Mouse (Mus musculus) monocyte, adult 5-6 weeks (primary cell): ENCODE data around the gene Tmtc3. TPM values are rescaled to one million over a fixed set of nuclear protein-coding genes. Genes with fewer than 3 reads are reported as not detected.
"Not testable (repeated sequence)": the region's sequence is repeated elsewhere in the genome, so short reads cannot be mapped to it uniquely, and the experiment has no call there.

Source experiments
- ATAC-seq: fragments of 153-309, 156-312 bp; replicated peaks from 2 replicates; pipeline ENCODE4 v1.8.0; 2017; ENCODE audit warnings: mild to moderate bottlenecking; ENCODE audit not compliant: low TSS enrichment, insufficient number of reproducible peaks, severe bottlenecking, poor library complexity, low FRiP score
- total RNA-seq: library from RNA; stranded (forward); fragments of 200-1000, 200-491, 200-594 nt; gene quantifications from 3 replicates; pipeline ENCODE4 v1.2.3, GENCODE M21; 2017

Tmtc3 gene
- total RNA-seq = 1.8 to 3.1 TPM (median 2.9 TPM) in 3 replicates

- peak; percentile 95 for ATAC-seq
These were observed at the start of gene Tmtc3, which contains the start of gene Cep290 for GRCm38 (mm10) chr10:100487097-100487978. Gene Tmtc3 (minus strand): TSS chr10:100487350. Gene Cep290 (plus strand): TSS chr10:100487558.

DNA sequence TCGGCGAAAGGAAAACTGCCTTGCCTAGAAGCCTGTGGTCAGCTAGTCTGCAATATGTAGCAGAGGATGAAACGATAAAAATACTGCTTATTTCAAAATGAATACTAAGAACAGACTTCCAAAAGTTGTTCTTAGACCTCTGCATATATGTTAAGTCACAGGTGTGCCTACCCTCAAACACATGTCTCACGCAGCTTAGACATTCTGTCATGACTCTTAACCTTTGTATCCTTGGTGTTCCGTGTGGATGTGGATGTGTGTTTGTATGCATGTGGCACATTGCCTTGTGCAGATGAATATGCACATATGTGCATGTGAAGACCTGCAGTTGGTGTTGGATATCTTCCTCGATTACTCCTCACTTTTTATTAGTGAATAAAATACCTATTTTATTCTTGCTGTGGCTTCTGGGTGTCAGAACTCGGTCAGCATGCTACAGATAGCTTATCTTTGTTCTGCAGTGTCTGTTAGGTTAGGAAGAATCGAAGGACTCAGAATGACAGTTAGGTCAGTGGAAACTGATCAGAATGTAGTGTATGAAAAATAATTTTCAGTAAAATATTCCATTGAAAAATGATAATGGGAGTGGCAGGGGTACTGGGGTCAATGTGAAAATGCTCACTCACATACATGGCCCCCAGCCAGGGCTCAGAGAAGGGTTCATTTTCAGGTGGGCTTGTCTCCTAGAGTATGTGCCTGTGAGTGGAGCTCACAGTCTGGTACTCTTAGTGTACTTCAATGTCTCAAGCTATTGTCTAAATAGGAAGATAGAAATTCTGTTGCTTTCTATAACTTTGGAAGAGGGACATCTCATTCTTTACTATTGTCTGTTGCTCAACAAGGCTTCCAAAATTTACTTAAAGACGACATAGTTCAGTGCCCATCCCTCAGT, 37.6 kb upstream of the Tmtc3 start:
- no peak for ATAC-seq

DNA sequence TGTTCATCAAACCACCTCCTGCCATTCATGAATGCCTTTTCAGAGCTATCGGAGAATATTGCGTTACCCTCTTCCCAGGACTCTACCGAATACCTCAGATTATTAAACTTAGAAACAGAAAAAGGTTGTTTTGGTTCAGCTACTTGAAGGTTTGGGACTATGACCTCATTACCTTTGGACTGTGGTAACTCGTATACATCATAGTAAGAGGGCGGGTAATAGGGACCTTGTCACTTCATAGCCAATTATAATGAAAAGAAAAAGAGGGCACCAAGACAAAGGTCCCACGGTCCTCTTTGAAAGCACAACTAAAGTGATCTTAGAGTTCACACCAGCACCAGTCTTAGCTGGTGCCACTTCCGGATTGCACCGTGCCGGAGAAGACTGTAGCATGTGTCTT, 35.2 kb upstream of the Tmtc3 start:
- ATAC-seq = no peak

- ATAC-seq = no peak
These were observed 34.5 kb upstream of the Tmtc3 start for GRCm38 (mm10) chr10:100521617-100522016.

DNA sequence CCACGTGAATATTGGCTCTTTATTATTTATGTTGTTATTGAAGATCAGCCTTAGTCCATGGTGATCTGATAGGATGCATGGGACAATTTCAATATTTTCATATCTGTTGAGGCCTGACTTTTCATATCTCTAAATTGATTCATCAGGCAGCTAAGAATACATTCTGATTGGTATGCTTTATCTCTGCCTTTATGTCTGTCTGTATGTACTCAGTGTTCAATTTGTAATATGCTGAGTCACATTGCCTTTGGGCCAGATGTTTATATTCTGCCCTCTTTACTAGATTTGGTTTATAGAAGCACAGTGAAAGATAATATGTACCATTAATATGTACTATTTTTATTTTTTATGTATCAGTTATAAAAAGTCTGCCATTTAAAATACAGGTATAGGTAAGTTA, 21.0 kb upstream of the Tmtc3 start:
- ATAC-seq = no peak

DNA sequence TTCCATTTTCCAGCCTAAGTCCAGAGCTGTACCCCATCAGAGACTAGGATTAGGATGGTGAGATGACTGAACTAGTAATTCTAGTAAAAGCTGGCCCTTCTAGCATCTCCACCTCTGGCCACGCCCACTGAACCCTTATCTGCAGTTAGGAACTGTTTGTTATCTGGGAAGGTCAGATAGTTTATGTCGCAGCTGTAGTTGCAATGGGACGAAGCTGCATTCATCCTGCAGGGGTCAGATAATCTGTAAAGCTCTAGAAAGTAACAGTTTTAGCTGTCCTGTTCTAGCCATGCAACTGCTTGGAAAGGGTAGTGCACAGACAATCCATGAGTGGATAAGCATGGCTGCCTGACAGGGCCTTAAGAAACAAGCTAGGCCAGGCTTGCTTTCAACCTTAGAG, 11.2 kb upstream of the Tmtc3 start:
- no peak for ATAC-seq

- no peak for ATAC-seq
These were observed 4.8 kb upstream of the Tmtc3 start for GRCm38 (mm10) chr10:100491916-100492315.

DNA sequence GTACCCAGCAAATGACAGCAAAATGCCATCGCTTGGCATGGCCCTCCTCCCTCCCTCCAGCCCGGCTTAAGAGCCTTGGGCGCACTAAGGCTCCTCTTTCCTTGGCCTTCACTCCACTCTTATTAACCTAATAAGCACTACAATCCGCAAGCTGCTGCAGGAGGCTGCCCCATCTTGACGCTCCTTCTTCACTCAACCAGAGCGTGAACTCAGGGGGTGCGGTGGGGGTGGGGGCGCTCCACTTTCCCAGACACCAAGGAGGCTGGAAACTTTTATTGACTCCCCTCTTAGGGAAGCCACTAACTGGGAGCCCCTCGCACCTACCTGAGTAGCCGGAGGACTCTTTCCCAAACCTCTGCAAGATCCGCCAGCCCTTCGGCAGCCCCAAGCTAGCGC, 451 bp downstream of the Tmtc3 start:
- peak; percentile 25 for ATAC-seq

DNA sequence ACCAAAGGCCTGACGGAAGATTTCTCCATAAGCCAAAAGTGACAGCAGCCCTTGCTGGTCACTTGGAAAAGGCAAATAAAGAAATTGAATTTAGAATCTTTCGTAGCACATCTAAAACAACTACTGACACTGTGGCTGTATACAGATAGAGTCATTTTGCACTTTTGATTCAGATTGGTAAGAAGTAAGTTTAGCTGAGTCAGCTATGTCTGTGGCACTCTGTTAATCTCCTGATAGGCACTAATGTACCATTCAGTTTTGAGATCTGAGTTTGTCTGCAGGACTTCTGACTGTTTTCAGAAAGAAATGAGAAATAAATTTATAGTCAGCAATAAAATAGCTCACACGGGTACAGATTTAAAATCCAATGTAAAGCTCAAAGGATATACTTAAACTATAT, 7.6 kb downstream of the Tmtc3 start:
- no peak for ATAC-seq

DNA sequence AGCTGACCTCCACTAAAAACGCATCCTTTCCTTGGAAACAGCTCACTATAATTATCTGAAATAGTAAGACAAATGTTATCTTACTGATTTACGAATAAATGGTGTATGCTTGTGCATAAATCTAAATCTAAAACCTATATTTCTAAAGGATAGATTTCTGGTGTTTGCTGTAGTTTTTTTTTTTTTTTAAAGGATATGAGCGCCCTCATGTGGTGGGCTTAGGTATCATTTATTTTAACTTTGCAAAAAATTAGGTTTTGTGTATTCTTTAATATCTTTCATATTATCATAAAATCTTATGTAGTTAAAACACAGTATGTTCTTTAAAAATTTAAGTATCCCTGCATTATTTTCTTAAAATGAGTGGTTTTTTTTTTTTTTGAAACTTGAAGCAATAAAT, 12.1 kb downstream of the Tmtc3 start:
- ATAC-seq = no peak

DNA sequence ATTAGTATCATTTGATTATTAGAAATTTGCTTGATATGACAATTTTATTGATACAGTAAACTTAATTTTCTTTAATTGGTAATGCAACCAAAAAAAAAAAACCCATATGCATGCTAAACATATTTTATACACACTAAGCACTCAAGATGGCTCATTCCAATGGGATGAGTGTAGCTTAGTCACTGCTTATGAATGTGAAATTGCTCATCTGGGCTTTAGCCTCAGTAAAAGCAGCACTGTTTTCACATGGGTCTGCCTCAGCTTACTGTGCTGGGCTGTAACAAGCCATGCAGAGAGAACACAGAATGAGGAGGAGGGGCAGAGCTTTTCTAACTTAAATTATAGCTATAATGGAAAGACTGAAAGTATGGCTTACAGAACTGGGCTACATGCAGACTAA, 26.6 kb downstream of the Tmtc3 start:
- ATAC-seq = no peak

DNA sequence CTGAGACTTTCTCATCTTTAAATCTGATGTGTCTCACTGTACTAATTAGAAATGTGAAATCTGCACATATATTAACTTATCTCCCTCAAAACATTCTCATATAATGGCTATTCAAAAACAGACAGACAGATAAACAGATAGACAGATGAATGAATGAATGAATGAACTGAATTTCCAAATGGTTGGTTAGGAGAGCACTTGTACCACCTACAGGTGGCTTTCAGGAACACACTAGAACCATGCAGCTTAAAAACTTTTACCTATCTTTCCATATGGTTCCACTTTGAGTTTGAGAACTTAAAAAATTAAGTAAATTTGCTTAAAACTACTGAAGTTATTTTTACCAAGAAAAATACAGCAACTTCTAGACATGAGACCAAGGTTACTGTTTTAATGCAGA, 37.8 kb downstream of the Tmtc3 start:
- no peak for ATAC-seq

DNA sequence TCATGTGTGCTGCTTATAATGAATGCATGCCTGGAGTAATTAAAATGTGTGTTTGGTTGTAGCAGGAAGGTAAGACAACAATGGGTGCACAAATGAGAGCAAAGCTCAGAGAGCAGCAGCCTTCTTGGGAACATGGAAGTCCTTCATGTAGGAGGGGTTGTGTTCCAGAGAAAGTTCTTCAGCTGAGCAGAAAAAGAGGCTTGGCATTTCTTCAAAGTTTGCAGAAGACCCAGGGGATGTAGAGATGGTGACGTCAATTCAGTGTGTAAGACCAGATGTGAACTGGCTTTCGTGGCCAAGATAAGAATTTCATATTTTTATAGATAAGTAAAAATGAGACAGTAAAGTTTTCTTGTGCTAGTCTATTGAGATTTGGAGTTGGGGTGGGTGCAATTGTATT, 59.6 kb downstream of the Tmtc3 start:
- ATAC-seq = no peak

DNA sequence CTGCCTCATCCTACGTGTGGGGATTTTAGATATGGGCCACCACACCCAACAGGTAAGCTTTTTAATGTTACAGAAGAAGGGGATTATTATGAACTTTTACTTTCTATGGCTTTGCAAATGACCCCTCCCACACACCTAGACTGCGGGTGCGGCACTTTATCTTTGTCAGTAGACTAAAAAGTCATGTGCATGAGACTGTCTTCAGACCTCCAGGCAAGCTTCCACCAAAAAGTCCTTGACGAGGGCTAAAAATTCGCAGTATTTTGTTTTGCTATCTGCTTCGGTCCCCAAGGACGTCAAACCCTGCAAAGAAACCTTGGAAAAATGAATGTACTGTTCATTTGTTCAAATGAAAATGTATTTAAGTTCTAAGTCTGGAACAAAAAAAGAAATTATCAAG, 71.6 kb downstream of the Tmtc3 start:
- no peak for ATAC-seq

DNA sequence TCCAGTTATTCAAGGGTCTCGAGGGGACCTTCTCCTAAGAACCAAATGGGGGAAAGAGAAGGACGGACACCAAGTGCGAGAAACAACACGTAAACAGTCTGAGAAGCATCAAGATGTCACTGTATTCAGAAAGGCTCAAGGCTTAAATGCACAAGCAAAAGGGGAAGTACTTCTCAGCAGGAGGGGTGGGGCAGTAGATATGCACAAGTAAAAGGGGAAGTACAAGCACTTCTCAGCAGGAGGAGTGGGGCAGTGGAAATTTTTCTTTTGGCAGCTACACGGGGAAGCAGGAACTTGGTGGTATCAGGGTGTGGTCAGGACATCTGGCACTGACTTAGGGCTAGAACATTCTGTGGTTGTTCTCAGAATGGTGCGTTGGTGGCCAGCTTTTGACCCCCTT, 84.8 kb downstream of the Tmtc3 start:
- ATAC-seq = not testable (repeated sequence)

Other genes starting within 250 kb of the Tmtc3 start
- not detected in 3 replicates for gene Gm4301, start 151.7 kb downstream of the Tmtc3 start, total RNA-seq
- gene Gm4302, start 146.5 kb downstream of the Tmtc3 start, total RNA-seq = not detected in 3 replicates
- not detected in 3 replicates for gene Gm4303, start 141.4 kb downstream of the Tmtc3 start, total RNA-seq
- not detected in 3 replicates for gene Gm4305, start 136.3 kb downstream of the Tmtc3 start, total RNA-seq
- gene Gm4307, start 126.0 kb downstream of the Tmtc3 start, total RNA-seq = not detected in 3 replicates
- gene Gm4312, start 104.8 kb downstream of the Tmtc3 start, total RNA-seq = not detected in 3 replicates
- 5.4 to 12.8 TPM (median 8.7 TPM) in 3 replicates for gene Cep290, start 208 bp upstream of the Tmtc3 start, total RNA-seq
- gene 4930430F08Rik, start 103.1 kb upstream of the Tmtc3 start, total RNA-seq = 2.5 to 6.2 TPM (median 5.2 TPM) in 3 replicates
- gene 1700017N19Rik, start 103.1 kb upstream of the Tmtc3 start, total RNA-seq = not detected in 3 replicates